Mouse (Mus musculus) midbrain, embryonic 11.5 days (tissue): ENCODE data around the gene Bicd2. TPM values are rescaled to one million over a fixed set of nuclear protein-coding genes. Genes with fewer than 3 reads are reported as not detected.

Source experiments
- ATAC-seq: fragments of 200-750 bp; cut with Nextera tagmentation; 2 replicates; pipeline ENCODE4 v1.8.0; 2017; ENCODE audit warnings: moderate TSS enrichment, moderate library complexity; ENCODE audit not compliant: low FRiP score
- DNase-seq: peaks from one replicate; pipeline ENCODE4 v3.0.0; 2015; ENCODE audit warnings: low spot score; ENCODE audit errors: missing footprints
- H3K27ac ChIP-seq: fragments of 300-500 bp; sonication (generic); 2 replicates; pipeline ENCODE4 v1.5.1; 2014; ENCODE audit warnings: low read depth, low read length
- H3K27me3 ChIP-seq: fragments of 300-500 bp; sonication (generic); 2 replicates; pipeline ENCODE4 v1.6.1; 2014; ENCODE audit warnings: mild to moderate bottlenecking, low read length, moderate library complexity, mixed read lengths; ENCODE audit not compliant: control insufficient read depth, insufficient read depth
- H3K36me3 ChIP-seq: fragments of 300-500 bp; sonication (generic); 2 replicates; pipeline ENCODE4 v1.6.1; 2014; ENCODE audit warnings: mild to moderate bottlenecking, low read length, moderate library complexity, mixed read lengths; ENCODE audit not compliant: control insufficient read depth, insufficient read depth
- H3K4me1 ChIP-seq: fragments of 300-500 bp; sonication (generic); 2 replicates; pipeline ENCODE4 v1.6.1; 2014; ENCODE audit warnings: low read length; ENCODE audit not compliant: control insufficient read depth, insufficient read depth
- H3K4me2 ChIP-seq: fragments of 300-500 bp; sonication (generic); 2 replicates; pipeline ENCODE4 v1.6.1; 2014; ENCODE audit warnings: mild to moderate bottlenecking, moderate library complexity
- H3K4me3 ChIP-seq: fragments of 300-500 bp; sonication (generic); 2 replicates; pipeline ENCODE4 v1.5.1; 2014; ENCODE audit warnings: low read depth, low read length
- H3K9ac ChIP-seq: fragments of 300-500 bp; sonication (generic); 2 replicates; pipeline ENCODE4 v1.6.1; 2014; ENCODE audit warnings: low read length
- H3K9me3 ChIP-seq: fragments of 300-500 bp; sonication (generic); 2 replicates; pipeline ENCODE4 v1.6.1; 2016; ENCODE audit warnings: low read length; ENCODE audit not compliant: control insufficient read depth
- WGBS: fragments of 180-500 bp; shearing (Covaris S2); extraction: QIAGEN DNeasy Blood & Tissue Kit; methylation state at CpG from one replicate; pipeline ENCODE4 v1.1.7; 2014; 5-methylcytosine and 5-hydroxymethylcytosine counted together
- polyA plus RNA-seq: library from polyadenylated mRNA; unstranded; fragments of >200 nt; fragmentation: Nextera tagmentation; extraction: Ambion mirVana; gene quantifications from 2 replicates; pipeline ENCODE4 v1.2.1, GENCODE M21; 2014

Gene Bicd2
- polyA plus RNA-seq, 1 experiment from 2014 or later, result 25.3 TPM

- H3K36me3 ChIP-seq, result no peaks in the 10 kb centered on the region
- H3K27ac ChIP-seq, result no peak overlapping the region
- peaks cover 4% of the 10 kb centered on the region; the same call in 1 of the 2 replicates for H3K4me1 ChIP-seq
- DNase-seq (no peak), ATAC-seq (no peak)
- no peaks in the 10 kb centered on the region for H3K27me3 ChIP-seq
- H3K4me2 ChIP-seq, result no peak overlapping the region
- no peak overlapping the region for H3K4me3 ChIP-seq
- 89% methylated on average over 4 of the region's 4 CpGs for WGBS
- H3K9me3 ChIP-seq, result no peaks in the 10 kb centered on the region
- no peak overlapping the region for H3K9ac ChIP-seq
These were observed 33.2 kb upstream of the Bicd2 start for GRCm38 (mm10) chr13:49308206-49308605.

DNA sequence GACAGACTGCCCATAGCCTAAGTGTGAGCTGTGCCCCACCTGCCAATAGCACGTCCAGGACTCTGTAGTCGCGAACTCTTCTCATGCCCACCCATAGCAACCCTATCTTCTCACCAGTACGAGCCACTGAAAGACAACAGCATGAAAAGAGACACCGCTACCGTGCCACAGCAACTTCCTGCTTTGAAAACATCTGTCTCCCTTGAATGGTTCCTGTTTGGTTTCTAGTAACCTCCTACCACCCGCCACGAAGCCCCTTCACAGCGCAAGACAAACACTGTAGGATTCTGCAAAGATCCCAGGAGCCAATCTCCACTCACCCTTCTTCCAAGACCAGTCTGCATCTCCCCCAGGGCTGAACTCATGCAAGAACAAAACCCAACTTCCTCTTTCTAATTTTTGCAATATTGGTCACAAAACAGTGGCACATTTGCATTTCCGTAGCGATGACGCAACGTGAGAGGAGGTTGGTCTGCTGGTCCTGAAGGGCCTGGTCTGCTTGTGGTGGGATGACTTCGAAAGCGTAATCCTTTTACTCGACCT lies 32.5 kb upstream of the Bicd2 start:
- Histone ChIP-seq H3K27ac (no peak overlapping the region), H3K4me3 (no peak overlapping the region), H3K36me3 (no peaks in the 10 kb centered on the region), H3K4me1 (peaks cover 4% of the 10 kb centered on the region; the same call in 1 of the 2 replicates), H3K9ac (no peak overlapping the region), H3K9me3 (no peaks in the 10 kb centered on the region), H3K4me2 (no peak overlapping the region), H3K27me3 (no peaks in the 10 kb centered on the region)
- ATAC-seq, result no peak
- DNase-seq, result peak; percentile 79
- 84% methylated on average over 16 of the region's 16 CpGs for WGBS

GRCm38 (mm10) chr13:49309501-49309900 lies 31.9 kb upstream of the Bicd2 start:
- DNase-seq, result peak; percentile 26
- H3K4me3 ChIP-seq, result no peak overlapping the region
- WGBS, result 92% methylated on average over 1 of the region's 1 CpGs
- no peak overlapping the region for H3K4me2 ChIP-seq
- peaks cover 4% of the 10 kb centered on the region; the same call in 1 of the 2 replicates for H3K4me1 ChIP-seq
- H3K9ac ChIP-seq, result no peak overlapping the region
- H3K9me3 ChIP-seq, result no peaks in the 10 kb centered on the region
- H3K27ac ChIP-seq, result no peak overlapping the region
- no peaks in the 10 kb centered on the region for H3K27me3 ChIP-seq
- H3K36me3 ChIP-seq, result no peaks in the 10 kb centered on the region
- ATAC-seq, result no peak

DNA sequence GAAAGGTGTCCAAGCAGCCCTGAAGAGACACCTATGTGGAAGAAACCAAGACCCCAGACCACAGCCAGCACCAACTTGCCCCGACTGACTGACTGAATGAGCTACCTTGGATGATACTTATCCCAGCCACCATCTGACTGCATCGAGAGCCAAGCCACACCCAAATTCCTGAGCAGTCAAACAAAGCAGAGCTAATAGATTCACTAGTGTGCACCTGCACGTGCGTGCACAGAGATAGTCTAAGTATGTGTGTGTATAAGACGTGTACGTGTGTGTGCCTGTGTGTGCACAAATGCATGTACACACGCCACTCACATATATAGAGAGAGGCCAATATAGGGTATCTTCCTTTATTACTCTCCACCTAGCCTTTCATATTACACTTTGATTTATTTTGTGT lies 29.7 kb upstream of the Bicd2 start:
- H3K9me3 ChIP-seq, result no peaks in the 10 kb centered on the region
- no peak for ATAC-seq
- DNase-seq, result no peak
- H3K36me3 ChIP-seq, result no peaks in the 10 kb centered on the region
- no peaks in the 10 kb centered on the region for H3K27me3 ChIP-seq
- H3K4me1 ChIP-seq, result peaks cover 8% of the 10 kb centered on the region
- no peak overlapping the region for H3K27ac ChIP-seq
- no peak overlapping the region for H3K9ac ChIP-seq
- H3K4me3 ChIP-seq, result no peak overlapping the region
- H3K4me2 ChIP-seq, result no peak overlapping the region
- WGBS, result 94% methylated on average over 7 of the region's 7 CpGs

DNA sequence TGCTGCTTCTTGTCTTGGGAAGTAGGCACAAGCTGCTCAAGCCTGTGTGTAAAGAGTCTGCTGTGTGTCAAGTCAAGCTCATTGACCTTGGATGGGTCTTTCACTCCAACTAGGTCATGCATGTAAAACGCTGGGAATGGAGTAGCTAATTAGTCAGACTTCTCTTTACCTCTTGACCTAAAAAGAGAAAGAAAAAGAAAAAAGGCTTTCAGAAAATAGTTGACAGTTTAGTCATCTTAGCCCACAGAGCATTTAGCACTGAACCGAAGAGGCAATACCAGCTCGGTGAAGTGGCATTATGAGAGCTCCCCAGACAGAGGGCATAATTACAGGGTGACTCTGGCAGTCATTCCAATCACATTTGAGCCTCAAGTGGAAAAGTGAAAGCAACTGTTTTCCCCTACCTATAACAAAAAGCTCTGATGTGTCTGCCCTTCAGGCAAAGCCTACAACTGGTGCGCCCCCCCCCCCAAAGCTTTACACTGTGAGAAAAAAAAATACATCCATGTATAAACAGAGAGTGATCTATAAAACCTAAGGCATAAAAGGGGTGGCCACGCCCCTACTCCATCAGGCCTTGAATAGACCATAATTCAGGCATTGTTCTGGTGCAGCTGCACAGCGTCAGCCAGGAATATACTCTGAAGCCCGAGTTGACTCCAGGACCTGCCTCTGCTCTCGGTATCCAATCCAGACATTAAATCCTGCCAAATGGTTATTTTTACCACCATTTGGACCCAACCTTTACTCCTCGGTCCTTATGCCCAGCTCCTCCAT lies 24.8 kb upstream of the Bicd2 start:
- no peak for ATAC-seq
- Histone ChIP-seq H3K9me3 (no peaks in the 10 kb centered on the region), H3K4me1 (peaks cover 29% of the 10 kb centered on the region), H3K27me3 (peaks cover 20% of the 10 kb centered on the region), H3K36me3 (no peaks in the 10 kb centered on the region), H3K9ac (no peak overlapping the region), H3K27ac (no peak overlapping the region), H3K4me3 (no peak overlapping the region), H3K4me2 (no peak overlapping the region)
- no peak for DNase-seq
- WGBS, result 58% methylated on average over 9 of the region's 9 CpGs

DNA sequence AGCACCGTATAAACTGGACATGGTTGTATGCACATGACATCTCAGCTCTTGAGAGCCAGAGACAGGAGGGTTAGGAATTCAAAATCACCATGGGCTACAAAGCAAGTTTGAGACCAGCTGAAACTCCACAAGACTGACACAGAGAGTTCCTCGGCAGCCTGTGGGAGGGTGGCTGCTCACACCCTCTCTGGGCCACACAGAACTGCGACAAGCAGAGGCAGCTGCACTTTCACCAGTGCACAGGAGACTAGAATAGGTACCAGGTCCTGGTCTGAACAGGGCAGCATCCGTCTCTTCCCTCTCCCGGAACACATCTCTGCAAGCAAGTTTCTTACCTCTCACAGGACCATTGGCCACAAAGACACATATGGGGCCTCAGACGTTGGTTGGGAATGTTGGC lies 23.9 kb upstream of the Bicd2 start:
- Histone ChIP-seq H3K4me1 (peaks cover 29% of the 10 kb centered on the region), H3K27me3 (peaks cover 25% of the 10 kb centered on the region), H3K36me3 (no peaks in the 10 kb centered on the region), H3K27ac (no peak overlapping the region), H3K4me2 (no peak overlapping the region), H3K4me3 (no peak overlapping the region), H3K9me3 (no peaks in the 10 kb centered on the region), H3K9ac (no peak overlapping the region; the same call in 1 of the 2 replicates)
- 81% methylated on average over 6 of the region's 6 CpGs for WGBS
- no peak for DNase-seq
- no peak for ATAC-seq

GRCm38 (mm10) chr13:49317914-49318313 lies 23.5 kb upstream of the Bicd2 start:
- Histone ChIP-seq H3K4me3 (no peak overlapping the region), H3K4me1 (peaks cover 29% of the 10 kb centered on the region), H3K9ac (no peak overlapping the region; the same call in 1 of the 2 replicates), H3K9me3 (no peaks in the 10 kb centered on the region), H3K27ac (no peak overlapping the region), H3K36me3 (no peaks in the 10 kb centered on the region), H3K27me3 (peaks cover 28% of the 10 kb centered on the region), H3K4me2 (no peak overlapping the region)
- 83% methylated on average over 7 of the region's 7 CpGs for whole genome bisulfite sequencing
- DNase-seq (peak; percentile 75), ATAC-seq (no peak)

GRCm38 (mm10) chr13:49320040-49320439 lies 21.3 kb upstream of the Bicd2 start, which contains the start of gene Fgd3:
Gene Fgd3 (minus strand): TSS chr13:49320311.
- Histone ChIP-seq H3K9me3 (no peaks in the 10 kb centered on the region), H3K27me3 (peaks cover 28% of the 10 kb centered on the region), H3K27ac (no peak within 1 kb of the TSS), H3K4me2 (peak within 1 kb of the TSS; percentile 43), H3K9ac (peak within 1 kb of the TSS; percentile 32), H3K4me1 (peaks cover 29% of the 10 kb centered on the region), H3K4me3 (peak within 1 kb of the TSS; percentile 16), H3K36me3 (no peaks in the 10 kb centered on the region)
- ATAC-seq (peak; percentile 98), DNase-seq (peak; percentile 98)
- under 1% methylated on average over 10 of the region's 10 CpGs for WGBS

DNA sequence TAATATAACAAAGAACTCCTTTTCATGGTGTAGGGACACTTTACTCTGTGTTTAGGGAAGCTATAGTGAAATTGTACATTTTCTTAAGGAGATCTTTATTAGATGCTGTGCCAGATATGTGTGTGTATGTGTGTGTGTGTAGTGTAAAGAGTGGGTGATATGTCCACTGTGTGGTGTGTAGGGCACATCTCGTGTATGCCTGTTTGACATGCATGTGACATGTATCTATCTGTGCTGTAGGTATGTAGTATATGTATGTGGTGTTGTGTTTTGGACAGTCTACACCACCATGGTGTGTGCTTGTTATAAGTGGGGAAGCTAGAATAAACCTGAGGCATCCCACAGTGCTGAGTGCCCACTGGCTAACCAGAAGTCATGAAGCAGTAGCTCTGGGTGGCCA lies 20.9 kb upstream of the Bicd2 start:
- Histone ChIP-seq H3K27me3 (peaks cover 28% of the 10 kb centered on the region), H3K4me2 (peak overlapping the region; percentile 43; the same call in 1 of the 2 replicates), H3K9ac (no peak overlapping the region), H3K9me3 (no peaks in the 10 kb centered on the region), H3K4me1 (peaks cover 29% of the 10 kb centered on the region), H3K36me3 (no peaks in the 10 kb centered on the region), H3K4me3 (no peak overlapping the region), H3K27ac (no peak overlapping the region)
- peak; percentile 40 for ATAC-seq
- WGBS, result 85% methylated on average over 1 of the region's 1 CpGs
- DNase-seq, result no peak
